Mouse (Mus musculus): ENCODE measurements around the gene Slitrk4. TPM values are rescaled to one million over a fixed set of nuclear protein-coding genes. Genes with fewer than 3 reads are reported as not detected.

The Slitrk4 gene
- 3.1 and 3.9 TPM in 2 replicates for polyA plus RNA-seq (2014; fragmentation: Nextera tagmentation; extraction: Ambion mirVana)

GRCm38 (mm10) chrX:64276290-64277125 is at the start of gene Slitrk4:
TSS of gene Slitrk4 (minus strand) at chrX:64276996.
- H3K4me3 ChIP-seq (ENCODE audit: low read depth, low read length), result peak within 1 kb of the TSS; percentile 40
- H3K27me3 ChIP-seq (ENCODE audit: control insufficient read depth, insufficient read depth, low read length), result no peaks in the 10 kb centered on the region
- DNase-seq (ENCODE audit: low spot score), result peak; percentile 39
- no peaks in the 10 kb centered on the region for H3K4me1 ChIP-seq (ENCODE audit: control insufficient read depth, insufficient read depth, low read length)
- H3K9ac ChIP-seq (replicated peaks; ENCODE audit: low read length), result peak within 1 kb of the TSS; percentile 43
- no peak within 1 kb of the TSS for H3K27ac ChIP-seq (replicated peaks; ENCODE audit: low read depth, low read length)
- peak within 1 kb of the TSS; percentile 74 for H3K4me2 ChIP-seq (ENCODE audit: low read depth, low read length)
- no peaks in the 10 kb centered on the region for H3K9me3 ChIP-seq (replicated peaks; ENCODE audit: control insufficient read depth, low read length)
- WGBS, result 15% methylated on average over 50 of the region's 54 CpGs
- peak; percentile 80 for ATAC-seq (replicated peaks; ENCODE audit: insufficient number of reproducible peaks, low FRiP score, low TSS enrichment, low read depth)
- no peaks in the 10 kb centered on the region for H3K36me3 ChIP-seq (replicated peaks; ENCODE audit: control insufficient read depth, insufficient read depth, low read depth, low read length)

- H3K27me3 ChIP-seq (ENCODE audit: control insufficient read depth, insufficient read depth, low read length), result no peaks in the 10 kb centered on the region
- H3K4me3 ChIP-seq (ENCODE audit: low read depth, low read length), result no peak overlapping the region
- no peak overlapping the region for H3K9ac ChIP-seq (replicated peaks; ENCODE audit: low read length)
- no peak overlapping the region for H3K27ac ChIP-seq (replicated peaks; ENCODE audit: low read depth, low read length)
- ATAC-seq (replicated peaks; ENCODE audit: insufficient number of reproducible peaks, low FRiP score, low TSS enrichment, low read depth), result no peak
- no peak for DNase-seq (ENCODE audit: low spot score)
- H3K36me3 ChIP-seq (replicated peaks; ENCODE audit: control insufficient read depth, insufficient read depth, low read depth, low read length), result no peaks in the 10 kb centered on the region
- no peak overlapping the region for H3K4me2 ChIP-seq (ENCODE audit: low read depth, low read length)
- no peaks in the 10 kb centered on the region for H3K9me3 ChIP-seq (replicated peaks; ENCODE audit: control insufficient read depth, low read length)
- no peaks in the 10 kb centered on the region for H3K4me1 ChIP-seq (ENCODE audit: control insufficient read depth, insufficient read depth, low read length)
- 80% methylated on average over 2 of the region's 2 CpGs for WGBS
Observed at GRCm38 (mm10) chrX:64319501-64319900, 42.7 kb upstream of the Slitrk4 start.

- Histone ChIP-seq H3K36me3 (replicated peaks; ENCODE audit: control insufficient read depth, insufficient read depth, low read depth, low read length) (no peaks in the 10 kb centered on the region), H3K9me3 (replicated peaks; ENCODE audit: control insufficient read depth, low read length) (no peaks in the 10 kb centered on the region), H3K4me3 (ENCODE audit: low read depth, low read length) (no peak overlapping the region), H3K27ac (replicated peaks; ENCODE audit: low read depth, low read length) (no peak overlapping the region), H3K4me2 (ENCODE audit: low read depth, low read length) (no peak overlapping the region), H3K9ac (replicated peaks; ENCODE audit: low read length) (no peak overlapping the region), H3K27me3 (ENCODE audit: control insufficient read depth, insufficient read depth, low read length) (no peaks in the 10 kb centered on the region), H3K4me1 (ENCODE audit: control insufficient read depth, insufficient read depth, low read length) (no peaks in the 10 kb centered on the region)
- 21% methylated on average over 5 of the region's 6 CpGs for whole genome bisulfite sequencing
- DNase-seq (ENCODE audit: low spot score), result peak; percentile 36
- no peak for ATAC-seq (replicated peaks; ENCODE audit: insufficient number of reproducible peaks, low FRiP score, low TSS enrichment, low read depth)
Observed at GRCm38 (mm10) chrX:64277991-64278301, 1.1 kb upstream of the Slitrk4 start.

GRCm38 (mm10) chrX:64277126-64277990 is 562 bp upstream of the Slitrk4 start:
- Histone ChIP-seq H3K27me3 (ENCODE audit: control insufficient read depth, insufficient read depth, low read length) (no peaks in the 10 kb centered on the region), H3K4me2 (ENCODE audit: low read depth, low read length) (peak overlapping the region; percentile 74), H3K9me3 (replicated peaks; ENCODE audit: control insufficient read depth, low read length) (no peaks in the 10 kb centered on the region), H3K4me1 (ENCODE audit: control insufficient read depth, insufficient read depth, low read length) (no peaks in the 10 kb centered on the region), H3K36me3 (replicated peaks; ENCODE audit: control insufficient read depth, insufficient read depth, low read depth, low read length) (no peaks in the 10 kb centered on the region), H3K4me3 (ENCODE audit: low read depth, low read length) (peak overlapping the region; percentile 40), H3K27ac (replicated peaks; ENCODE audit: low read depth, low read length) (no peak overlapping the region), H3K9ac (replicated peaks; ENCODE audit: low read length) (no peak overlapping the region)
- ATAC-seq (replicated peaks; ENCODE audit: insufficient number of reproducible peaks, low FRiP score, low TSS enrichment, low read depth) (peak; percentile 14; the same call in 1 of the 2 replicates), DNase-seq (ENCODE audit: low spot score) (no peak)
- 12% methylated on average over 18 of the region's 22 CpGs for WGBS

- Histone ChIP-seq H3K36me3 (replicated peaks; ENCODE audit: control insufficient read depth, insufficient read depth, low read depth, low read length) (no peaks in the 10 kb centered on the region), H3K4me1 (ENCODE audit: control insufficient read depth, insufficient read depth, low read length) (no peaks in the 10 kb centered on the region), H3K4me2 (ENCODE audit: low read depth, low read length) (peak overlapping the region; percentile 74), H3K9ac (replicated peaks; ENCODE audit: low read length) (peak overlapping the region; percentile 43), H3K4me3 (ENCODE audit: low read depth, low read length) (peak overlapping the region; percentile 40), H3K27me3 (ENCODE audit: control insufficient read depth, insufficient read depth, low read length) (no peaks in the 10 kb centered on the region), H3K9me3 (replicated peaks; ENCODE audit: control insufficient read depth, low read length) (no peaks in the 10 kb centered on the region), H3K27ac (replicated peaks; ENCODE audit: low read depth, low read length) (no peak overlapping the region)
- ATAC-seq (replicated peaks; ENCODE audit: insufficient number of reproducible peaks, low FRiP score, low TSS enrichment, low read depth) (peak; percentile 59), DNase-seq (ENCODE audit: low spot score) (peak; percentile 19)
- WGBS, result 4% methylated on average over 21 of the region's 41 CpGs
Observed at GRCm38 (mm10) chrX:64275501-64276289, 1.1 kb downstream of the Slitrk4 start.

- H3K27ac ChIP-seq (replicated peaks; ENCODE audit: low read depth, low read length), result no peak overlapping the region
- WGBS, result 79% methylated on average over 1 of the region's 1 CpGs
- ATAC-seq (replicated peaks; ENCODE audit: insufficient number of reproducible peaks, low FRiP score, low TSS enrichment, low read depth) (no peak), DNase-seq (ENCODE audit: low spot score) (no peak)
- no peak overlapping the region for H3K9ac ChIP-seq (replicated peaks; ENCODE audit: low read length)
- H3K27me3 ChIP-seq (ENCODE audit: control insufficient read depth, insufficient read depth, low read length), result no peaks in the 10 kb centered on the region
- no peaks in the 10 kb centered on the region for H3K4me1 ChIP-seq (ENCODE audit: control insufficient read depth, insufficient read depth, low read length)
- no peaks in the 10 kb centered on the region for H3K36me3 ChIP-seq (replicated peaks; ENCODE audit: control insufficient read depth, insufficient read depth, low read depth, low read length)
- no peaks in the 10 kb centered on the region for H3K9me3 ChIP-seq (replicated peaks; ENCODE audit: control insufficient read depth, low read length)
- H3K4me2 ChIP-seq (ENCODE audit: low read depth, low read length), result no peak overlapping the region
- no peak overlapping the region for H3K4me3 ChIP-seq (ENCODE audit: low read depth, low read length)
Observed at GRCm38 (mm10) chrX:64263481-64263880, 13.3 kb downstream of the Slitrk4 start.

Data from embryonic facial prominence, embryonic 11.5 days (tissue).